Mouse (Mus musculus): ENCODE results near the gene Drap1. TPM values are rescaled to one million over a fixed set of nuclear protein-coding genes. Genes with fewer than 3 reads are reported as not detected.
"Not testable (repeated sequence)": the region's sequence is repeated elsewhere in the genome, so short reads cannot be mapped to it uniquely, and the experiment has no call there.

Drap1 gene
- polyA plus RNA-seq, 1 experiment from 2014 or later = 203 TPM

DNA sequence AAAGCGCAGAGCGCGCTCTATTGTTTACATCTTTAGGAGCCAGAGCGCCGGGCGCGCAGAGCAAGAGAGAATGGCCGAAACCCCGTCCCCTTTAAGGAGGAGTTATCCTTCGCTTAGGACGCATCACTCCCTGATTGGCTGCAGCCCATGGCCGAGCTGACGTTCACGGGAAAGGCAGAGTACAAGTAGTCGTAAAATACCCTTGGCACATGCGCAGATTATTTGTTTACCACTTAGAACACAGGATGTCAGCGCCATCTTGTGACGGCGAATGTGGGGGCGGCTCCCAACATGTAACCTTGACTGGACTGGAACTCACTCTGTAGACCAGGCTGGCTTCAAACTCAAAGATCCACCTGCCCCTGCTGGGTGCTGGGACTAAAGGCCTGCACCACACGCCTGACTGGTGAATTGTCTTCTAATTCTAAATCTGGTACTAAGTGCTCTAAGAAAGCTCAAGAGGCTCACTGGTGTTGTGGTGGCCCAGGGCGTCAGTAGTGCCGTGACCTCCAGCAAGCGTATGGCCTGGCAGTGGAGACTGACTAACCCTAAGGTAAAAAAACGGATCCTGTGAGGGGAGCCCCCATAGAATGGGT lies 18.1 kb downstream of the Drap1 start:
- peak overlapping the region; percentile 59 for H3K4me3 ChIP-seq (ENCODE audit: low read depth, low read length)
- H3K4me2 ChIP-seq (replicated peaks; ENCODE audit: low read depth) = peak overlapping the region; percentile 74
- TF ChIP-seq CTCF (IDR thresholded peaks at IDR 0.05; ENCODE audit: low read depth) = peak; percentile 32
- H3K27me3 ChIP-seq (ENCODE audit: control insufficient read depth, insufficient read depth, low read length); H3K36me3 ChIP-seq (ENCODE audit: control insufficient read depth, insufficient read depth, low read length); H3K9me3 ChIP-seq (ENCODE audit: control insufficient read depth, low read length); H3K4me1 ChIP-seq (replicated peaks; ENCODE audit: control insufficient read depth, insufficient read depth): not testable (repeated sequence)
- WGBS = 16% methylated on average over 20 of the region's 25 CpGs
- peak; percentile 68 for DNase-seq (ENCODE audit: low spot score)
- peak overlapping the region; percentile 98 for H3K27ac ChIP-seq (replicated peaks)
- ATAC-seq (ENCODE audit: low FRiP score, low TSS enrichment) = peak; percentile 83
- H3K9ac ChIP-seq (ENCODE audit: low read length) = peak overlapping the region; percentile 88

DNA sequence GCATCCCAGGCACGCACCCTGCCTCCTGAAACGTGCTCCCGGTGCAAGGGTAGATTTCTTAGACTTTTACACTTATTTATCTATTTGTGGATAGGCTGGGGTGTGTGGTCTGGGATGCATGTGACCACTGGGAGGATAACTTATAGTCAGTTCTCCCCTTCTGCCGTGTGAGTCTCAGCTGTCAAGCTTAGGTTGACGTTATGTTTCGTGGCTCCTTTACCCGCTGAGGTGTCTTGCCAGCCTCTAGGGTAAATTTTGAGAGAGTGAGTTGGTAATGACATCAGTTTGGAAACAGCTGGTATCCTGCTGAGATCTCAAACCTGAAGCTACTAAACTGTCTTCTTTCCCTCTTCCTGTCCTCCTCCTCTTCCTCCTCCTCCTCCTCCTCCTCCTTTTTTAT lies 18.9 kb downstream of the Drap1 start:
- Histone ChIP-seq H3K4me3 (ENCODE audit: low read depth, low read length) (peak overlapping the region; percentile 32), H3K36me3 (ENCODE audit: control insufficient read depth, insufficient read depth, low read length) (peaks cover 2% of the 10 kb centered on the region; the same call in 1 of the 2 replicates), H3K4me2 (replicated peaks; ENCODE audit: low read depth) (peak overlapping the region; percentile 47), H3K27ac (replicated peaks) (peak overlapping the region; percentile 65), H3K4me1 (replicated peaks; ENCODE audit: control insufficient read depth, insufficient read depth) (no peaks in the 10 kb centered on the region), H3K9ac (ENCODE audit: low read length) (peak overlapping the region; percentile 50), H3K9me3 (ENCODE audit: control insufficient read depth, low read length) (no peaks in the 10 kb centered on the region), H3K27me3 (ENCODE audit: control insufficient read depth, insufficient read depth, low read length) (no peaks in the 10 kb centered on the region)
- 15% methylated on average over 7 of the region's 7 CpGs for WGBS
- no peak for ATAC-seq (ENCODE audit: low FRiP score, low TSS enrichment)
- no peak for DNase-seq (ENCODE audit: low spot score)
- TF ChIP-seq CTCF (IDR thresholded peaks at IDR 0.05; ENCODE audit: low read depth) (no peak), EP300 (optimal IDR thresholded peaks at IDR 0.05) (no peak)

DNA sequence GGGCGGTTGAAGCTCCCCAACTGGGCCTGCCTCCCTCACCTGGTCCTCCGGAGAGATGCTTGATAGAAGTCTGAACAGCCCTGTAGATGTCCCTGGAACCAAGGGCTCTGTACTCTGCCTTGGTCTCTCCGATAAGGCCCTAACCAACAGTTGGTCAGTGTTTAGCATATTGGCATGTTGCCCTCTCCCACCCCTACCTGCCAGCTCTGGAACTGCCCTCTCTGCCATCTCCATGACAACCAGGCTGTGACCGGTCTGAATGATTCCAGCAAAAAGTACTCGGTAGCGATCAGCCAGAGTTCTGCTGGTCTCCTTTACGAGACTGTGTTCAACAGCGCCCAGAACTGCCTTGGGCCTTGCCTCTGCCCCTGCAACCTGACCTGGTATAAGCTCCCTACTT lies 22.5 kb downstream of the Drap1 start, which contains the start of gene Tsga10ip:
Gene Tsga10ip, minus strand, starts transcription at position 234 of the 400 bp plus-strand sequence.
- no peak within 1 kb of the TSS for H3K4me3 ChIP-seq (ENCODE audit: low read depth, low read length)
- H3K27ac ChIP-seq (replicated peaks) = no peak within 1 kb of the TSS
- no peak within 1 kb of the TSS for H3K9ac ChIP-seq (ENCODE audit: low read length)
- H3K27me3 ChIP-seq (ENCODE audit: control insufficient read depth, insufficient read depth, low read length) = no peaks in the 10 kb centered on the region
- no peak for ATAC-seq (ENCODE audit: low FRiP score, low TSS enrichment)
- H3K9me3 ChIP-seq (ENCODE audit: control insufficient read depth, low read length) = no peaks in the 10 kb centered on the region
- no peaks in the 10 kb centered on the region for H3K36me3 ChIP-seq (ENCODE audit: control insufficient read depth, insufficient read depth, low read length)
- no peaks in the 10 kb centered on the region for H3K4me1 ChIP-seq (replicated peaks; ENCODE audit: control insufficient read depth, insufficient read depth)
- WGBS = 70% methylated on average over 8 of the region's 8 CpGs
- TF ChIP-seq EP300 (optimal IDR thresholded peaks at IDR 0.05) (no peak), CTCF (IDR thresholded peaks at IDR 0.05; ENCODE audit: low read depth) (0 out of 2 replicates have a peak, but pooled peaks have one; percentile 1)
- DNase-seq (ENCODE audit: low spot score) = no peak
- no peak within 1 kb of the TSS for H3K4me2 ChIP-seq (replicated peaks; ENCODE audit: low read depth)

DNA sequence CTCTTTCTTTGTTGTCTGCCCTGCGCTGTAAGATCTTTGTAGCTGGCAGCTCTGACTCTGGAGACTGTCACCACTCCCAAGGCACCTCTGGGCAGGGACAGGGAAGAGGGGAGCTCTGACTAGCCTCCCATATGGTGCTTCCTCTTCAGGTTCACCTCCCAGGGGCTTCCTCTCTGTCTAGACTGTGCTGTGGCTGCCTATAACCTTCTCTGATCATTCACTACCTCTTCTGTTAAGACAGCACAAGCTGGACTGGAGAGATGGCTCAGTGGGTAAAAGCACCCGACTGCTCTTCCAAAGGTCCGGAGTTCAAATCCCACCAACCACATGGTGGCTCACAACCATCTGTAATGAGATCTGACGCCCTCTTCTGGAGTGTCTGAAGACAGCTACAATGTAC lies 23.7 kb downstream of the Drap1 start:
- not testable (repeated sequence) for H3K36me3 ChIP-seq (ENCODE audit: control insufficient read depth, insufficient read depth, low read length); H3K27ac ChIP-seq (replicated peaks); H3K4me3 ChIP-seq (ENCODE audit: low read depth, low read length); H3K4me2 ChIP-seq (replicated peaks; ENCODE audit: low read depth); H3K9ac ChIP-seq (ENCODE audit: low read length); H3K4me1 ChIP-seq (replicated peaks; ENCODE audit: control insufficient read depth, insufficient read depth); H3K27me3 ChIP-seq (ENCODE audit: control insufficient read depth, insufficient read depth, low read length); ATAC-seq (ENCODE audit: low FRiP score, low TSS enrichment); DNase-seq (ENCODE audit: low spot score); H3K9me3 ChIP-seq (ENCODE audit: control insufficient read depth, low read length)
- 71% methylated on average over 4 of the region's 4 CpGs for WGBS

DNA sequence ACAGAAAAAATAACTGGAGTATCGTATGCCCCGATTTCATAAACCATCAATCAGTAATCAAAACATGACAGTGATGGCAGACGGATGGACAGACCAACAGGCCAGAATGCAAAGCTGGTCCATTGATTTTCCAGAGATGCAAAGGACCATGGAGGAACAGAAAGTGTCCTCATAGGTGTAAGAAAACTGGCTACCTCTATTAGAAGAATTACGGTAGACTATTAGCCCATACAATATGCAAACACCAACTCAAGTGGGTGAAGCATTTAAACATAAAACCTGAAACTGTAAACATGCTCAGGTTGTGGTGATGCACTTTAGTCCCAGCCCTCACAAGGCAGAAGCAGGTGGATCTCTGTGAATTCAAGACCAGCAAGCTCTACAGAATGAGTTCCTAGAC lies 29.4 kb downstream of the Drap1 start:
- ATAC-seq (ENCODE audit: low FRiP score, low TSS enrichment) (no peak), DNase-seq (ENCODE audit: low spot score) (no peak)
- H3K4me3 ChIP-seq (ENCODE audit: low read depth, low read length) = no peak overlapping the region
- H3K4me1 ChIP-seq (replicated peaks; ENCODE audit: control insufficient read depth, insufficient read depth) = no peaks in the 10 kb centered on the region
- no peak overlapping the region for H3K9ac ChIP-seq (ENCODE audit: low read length)
- H3K27me3 ChIP-seq (ENCODE audit: control insufficient read depth, insufficient read depth, low read length) = no peaks in the 10 kb centered on the region
- H3K36me3 ChIP-seq (ENCODE audit: control insufficient read depth, insufficient read depth, low read length) = no peaks in the 10 kb centered on the region
- H3K4me2 ChIP-seq (replicated peaks; ENCODE audit: low read depth) = no peak overlapping the region
- H3K9me3 ChIP-seq (ENCODE audit: control insufficient read depth, low read length) = no peaks in the 10 kb centered on the region
- no peak overlapping the region for H3K27ac ChIP-seq (replicated peaks)
- WGBS = 61% methylated on average over 4 of the region's 4 CpGs
- TF ChIP-seq EP300 (optimal IDR thresholded peaks at IDR 0.05) (no peak), CTCF (IDR thresholded peaks at IDR 0.05; ENCODE audit: low read depth) (no peak)

DNA sequence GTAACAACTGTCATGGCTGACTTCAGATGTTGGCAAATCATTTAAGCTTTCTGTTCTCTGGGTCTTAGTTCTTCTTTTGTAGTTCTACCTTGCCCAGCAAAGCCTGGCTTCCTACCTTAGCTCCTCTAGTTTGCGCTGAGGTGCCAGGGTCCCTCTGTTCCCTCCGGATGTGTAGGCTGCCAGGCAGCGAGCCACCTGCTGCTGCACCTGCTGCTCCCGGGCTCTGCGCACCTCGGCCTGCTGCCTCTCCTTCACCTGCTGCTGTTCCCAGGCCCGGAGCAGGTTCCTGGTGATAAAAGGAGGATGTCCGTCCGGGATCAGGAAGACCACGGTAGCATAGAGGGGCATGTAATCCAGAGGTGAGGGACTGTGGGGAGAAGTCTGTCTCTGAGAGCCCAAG lies 30.6 kb downstream of the Drap1 start:
- Histone ChIP-seq H3K9me3 (ENCODE audit: control insufficient read depth, low read length) (no peaks in the 10 kb centered on the region), H3K4me2 (replicated peaks; ENCODE audit: low read depth) (no peak overlapping the region), H3K9ac (ENCODE audit: low read length) (no peak overlapping the region), H3K4me3 (ENCODE audit: low read depth, low read length) (no peak overlapping the region), H3K27ac (replicated peaks) (no peak overlapping the region), H3K27me3 (ENCODE audit: control insufficient read depth, insufficient read depth, low read length) (no peaks in the 10 kb centered on the region), H3K4me1 (replicated peaks; ENCODE audit: control insufficient read depth, insufficient read depth) (peaks cover 7% of the 10 kb centered on the region; the same call in 1 of the 2 replicates), H3K36me3 (ENCODE audit: control insufficient read depth, insufficient read depth, low read length) (no peaks in the 10 kb centered on the region)
- 49% methylated on average over 10 of the region's 10 CpGs for WGBS
- ATAC-seq (ENCODE audit: low FRiP score, low TSS enrichment) = no peak
- no peak for DNase-seq (ENCODE audit: low spot score)
- TF ChIP-seq CTCF (IDR thresholded peaks at IDR 0.05; ENCODE audit: low read depth) (no peak), EP300 (optimal IDR thresholded peaks at IDR 0.05) (no peak)

Measured in stomach, postnatal 0 days (tissue).